Mouse (Mus musculus): ENCODE measurements around the gene Stag3. TPM values are rescaled to one million over a fixed set of nuclear protein-coding genes. Genes with fewer than 3 reads are reported as not detected.

Stag3 gene
- total RNA-seq, 2 experiments from 2014 or later = 13.4 to 15.7 TPM

Other genes starting within 250 kb of the Stag3 start
- gene Smok3c, start 227.0 kb upstream of the Stag3 start, total RNA-seq (2014; fragmentation: Nextera tagmentation) = not detected in 2 replicates
- gene Smok3c, start 227.0 kb upstream of the Stag3 start, total RNA-seq (2017) = not detected in 2 replicates
- 40.3 and 41.1 TPM in 2 replicates for gene Zkscan1, start 195.2 kb upstream of the Stag3 start, total RNA-seq (2014; fragmentation: Nextera tagmentation)
- gene Zkscan1, start 195.2 kb upstream of the Stag3 start, total RNA-seq (2017) = 38.0 and 44.5 TPM in 2 replicates
- gene Zscan21, start 163.3 kb upstream of the Stag3 start, total RNA-seq (2014; fragmentation: Nextera tagmentation) = 14.4 and 18.0 TPM in 2 replicates
- 10.8 and 16.5 TPM in 2 replicates for gene Zscan21, start 163.3 kb upstream of the Stag3 start, total RNA-seq (2017)
- gene Zfp113, start 124.5 kb upstream of the Stag3 start, total RNA-seq (2014; fragmentation: Nextera tagmentation) = 7.3 and 7.5 TPM in 2 replicates
- 7.8 and 10.9 TPM in 2 replicates for gene Zfp113, start 124.5 kb upstream of the Stag3 start, total RNA-seq (2017)
- gene Cops6, start 119.2 kb upstream of the Stag3 start, total RNA-seq (2014; fragmentation: Nextera tagmentation) = 81.1 and 121 TPM in 2 replicates
- gene Cops6, start 119.2 kb upstream of the Stag3 start, total RNA-seq (2017) = 51.6 and 66.1 TPM in 2 replicates
- gene Ap4m1, start 108.2 kb upstream of the Stag3 start, total RNA-seq (2014; fragmentation: Nextera tagmentation) = 37.3 and 53.0 TPM in 2 replicates
- 18.9 and 32.8 TPM in 2 replicates for gene Ap4m1, start 108.2 kb upstream of the Stag3 start, total RNA-seq (2017)
- 343 and 361 TPM in 2 replicates for gene Mcm7, start 107.8 kb upstream of the Stag3 start, total RNA-seq (2014; fragmentation: Nextera tagmentation)
- gene Mcm7, start 107.8 kb upstream of the Stag3 start, total RNA-seq (2017) = 397 and 503 TPM in 2 replicates
- gene Taf6, start 92.8 kb upstream of the Stag3 start, total RNA-seq (2014; fragmentation: Nextera tagmentation) = 44.8 and 68.4 TPM in 2 replicates
- gene Taf6, start 92.8 kb upstream of the Stag3 start, total RNA-seq (2017) = 25.4 and 37.9 TPM in 2 replicates
- gene Cnpy4, start 92.8 kb upstream of the Stag3 start, total RNA-seq (2014; fragmentation: Nextera tagmentation) = 22.0 and 26.2 TPM in 2 replicates
- 35.3 and 36.5 TPM in 2 replicates for gene Cnpy4, start 92.8 kb upstream of the Stag3 start, total RNA-seq (2017)
- 5.1 and 8.0 TPM in 2 replicates for gene Mblac1, start 85.9 kb upstream of the Stag3 start, total RNA-seq (2014; fragmentation: Nextera tagmentation)
- gene Mblac1, start 85.9 kb upstream of the Stag3 start, total RNA-seq (2017) = 2.5 and 8.3 TPM in 2 replicates
- 0.28 TPM in 1 of 2 replicates, not detected in the other for gene Nxpe5, start 54.3 kb upstream of the Stag3 start, total RNA-seq (2014; fragmentation: Nextera tagmentation)
- gene Nxpe5, start 54.3 kb upstream of the Stag3 start, total RNA-seq (2017) = 0.94 and 1.0 TPM in 2 replicates
- 28.7 and 36.3 TPM in 2 replicates for gene Lamtor4, start 24.8 kb upstream of the Stag3 start, total RNA-seq (2014; fragmentation: Nextera tagmentation)
- gene Lamtor4, start 24.8 kb upstream of the Stag3 start, total RNA-seq (2017) = 27.0 and 30.0 TPM in 2 replicates
- 113 and 199 TPM in 2 replicates for gene BC037034, start 16.2 kb upstream of the Stag3 start, total RNA-seq (2014; fragmentation: Nextera tagmentation)
- 46.5 and 50.8 TPM in 2 replicates for gene BC037034, start 16.2 kb upstream of the Stag3 start, total RNA-seq (2017)
- not detected in 2 replicates for gene Gal3st4, start 7.4 kb upstream of the Stag3 start, total RNA-seq (2014; fragmentation: Nextera tagmentation)
- not detected in 2 replicates for gene Gal3st4, start 7.4 kb upstream of the Stag3 start, total RNA-seq (2017)
- gene Gm43720, start 282 bp upstream of the Stag3 start, total RNA-seq (2014; fragmentation: Nextera tagmentation) = not detected in 2 replicates
- not detected in 2 replicates for gene Gm43720, start 282 bp upstream of the Stag3 start, total RNA-seq (2017)
- gene Gpc2, start 235 bp upstream of the Stag3 start, total RNA-seq (2014; fragmentation: Nextera tagmentation) = 6.0 and 15.0 TPM in 2 replicates
- 0.89 and 6.5 TPM in 2 replicates for gene Gpc2, start 235 bp upstream of the Stag3 start, total RNA-seq (2017)
- 4.0 TPM in 1 of 2 replicates, not detected in the other for gene Pvrig, start 61.7 kb downstream of the Stag3 start, total RNA-seq (2014; fragmentation: Nextera tagmentation)
- not detected in 2 replicates for gene Pvrig, start 61.7 kb downstream of the Stag3 start, total RNA-seq (2017)
- 11.5 and 13.1 TPM in 2 replicates for gene Zfp157, start 161.2 kb downstream of the Stag3 start, total RNA-seq (2014; fragmentation: Nextera tagmentation)
- gene Zfp157, start 161.2 kb downstream of the Stag3 start, total RNA-seq (2017) = 4.9 and 19.0 TPM in 2 replicates